22 mouse cellular contexts compared by ENCODE assay signal in the genomic region with DNA sequence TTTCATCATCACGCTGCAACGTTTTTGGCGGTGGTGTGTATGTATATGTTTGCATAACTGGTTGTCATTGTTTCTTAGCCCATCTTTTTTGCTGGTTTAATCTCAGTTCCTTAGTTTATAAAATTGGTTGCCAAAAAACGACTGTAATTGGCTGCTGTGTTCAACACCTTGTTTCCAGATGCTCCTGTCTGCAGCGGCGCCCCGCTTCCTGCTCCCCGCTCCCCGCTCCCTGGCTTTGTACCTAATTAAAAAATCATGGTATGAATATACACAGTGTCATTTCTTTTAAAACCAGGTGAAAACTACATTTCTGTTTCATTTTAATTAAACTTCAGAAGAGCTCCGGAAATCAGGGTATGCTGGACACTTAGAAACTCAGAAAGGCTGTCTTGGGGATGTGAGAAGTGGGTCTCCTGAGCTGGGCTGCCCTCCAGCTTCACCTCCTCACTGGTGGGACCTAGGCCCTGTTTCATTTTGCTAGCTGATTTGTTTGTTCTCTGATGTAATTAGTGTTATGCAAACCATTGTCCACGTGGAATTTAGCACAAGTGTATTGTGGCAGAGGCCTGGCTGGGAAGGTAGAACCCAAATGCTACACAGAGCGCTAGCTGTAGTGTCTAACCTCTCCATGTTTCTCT. TPM values are rescaled to one million over a fixed set of nuclear protein-coding genes. Genes with fewer than 3 reads are reported as not detected.
A peak's percentile ranks its signal among the peaks of the same experiment; 100 is the strongest.
DNase-seq lines count a peak whose midpoint lies in the region; ATAC-seq and TF ChIP-seq lines count a peak whose summit lies in the region.
"Had no signal": no experiment of that assay in that cellular context is flagged by ENCODE, and none has a peak within 500 bp of the region (broad histone marks: within the 10 kb centered on the region; RNA-seq: fewer than 3 reads in every experiment).

No protein-coding gene starts in this region.

- no peak for ATAC-seq in midbrain, embryonic 11.5 days (ENCODE audit: low FRiP score)
- peak; percentile 23; the same call in 1 of the 2 replicates for ATAC-seq in limb, embryonic 14.5 days (ENCODE audit: low FRiP score, low read depth)
- ATAC-seq: forebrain, embryonic 14.5 days; Patski had no signal

- H3K4me1 ChIP-seq in midbrain, embryonic 11.5 days (ENCODE audit: control insufficient read depth, insufficient read depth, low read length): no peaks in the 10 kb centered on the region; the same call in 1 of the 2 replicates
- H3K4me1 ChIP-seq in midbrain, embryonic 10.5 days: peaks cover 13% of the 10 kb centered on the region
- H3K4me1 ChIP-seq in limb, embryonic 10.5 days: peaks cover 35% of the 10 kb centered on the region
- peaks cover 6% of the 10 kb centered on the region for H3K4me1 ChIP-seq in limb, embryonic 14.5 days (ENCODE audit: control insufficient read depth, insufficient read depth, low read length)
- H3K4me1 ChIP-seq: heart, embryonic 10.5 days had no signal

- H3K9me3 ChIP-seq in midbrain, embryonic 11.5 days (ENCODE audit: control insufficient read depth, low read length): peaks cover 2% of the 10 kb centered on the region; the same call in 1 of the 2 replicates
- H3K9me3 ChIP-seq in midbrain, embryonic 10.5 days (replicated peaks): peaks cover 7% of the 10 kb centered on the region
- H3K9me3 ChIP-seq in limb, embryonic 10.5 days (replicated peaks): no peaks in the 10 kb centered on the region
- H3K9me3 ChIP-seq in limb, embryonic 14.5 days (ENCODE audit: control insufficient read depth, low read length): peaks cover 4% of the 10 kb centered on the region; the same call in 1 of the 2 replicates

- DNase-seq in heart, adult 11 months: peak; percentile 78
- DNase-seq in heart, postnatal 10 days: no peak
- DNase-seq in midbrain, embryonic 11.5 days (ENCODE audit: low spot score, missing footprints): peak; percentile 23
- no peak for DNase-seq in midbrain, embryonic 10.5 days (ENCODE audit: low spot score)
- peak; percentile 42 for DNase-seq in limb, embryonic 10.5 days (ENCODE audit: low spot score)
- DNase-seq in limb, embryonic 14.5 days (ENCODE audit: low spot score): peak; percentile 29
- DNase-seq in retina, embryonic 14.5 days (ENCODE audit: low spot score): no peak
- no peak for DNase-seq in T-cell, adult 2 months (ENCODE audit: low spot score)
- DNase-seq: adrenal gland, adult 2 months; adrenal gland, postnatal 25 days; cerebellum, adult 18-20 months; cerebellum, adult 9-11 months; gastrocnemius, postnatal 36 days; heart, adult 18-20 months; heart, postnatal 14 days had no signal

- no peak for TF ChIP-seq POLR2A in limb, embryonic 14.5 days (IDR thresholded peaks at IDR 0.05; ENCODE audit: borderline replicate concordance, extremely low read depth, insufficient read depth, insufficient read length)

- no peaks in the 10 kb centered on the region; the same call in 1 of the 2 replicates for H3K36me3 ChIP-seq in midbrain, embryonic 11.5 days (ENCODE audit: control insufficient read depth, insufficient read depth, low read length)
- peaks cover 27% of the 10 kb centered on the region for H3K36me3 ChIP-seq in midbrain, embryonic 10.5 days
- H3K36me3 ChIP-seq in limb, embryonic 10.5 days: peaks cover 17% of the 10 kb centered on the region
- H3K36me3 ChIP-seq in limb, embryonic 14.5 days (ENCODE audit: control insufficient read depth, insufficient read depth, low read length): 0 out of 2 replicates have a peak, but pooled peaks cover 3% of the 10 kb centered on the region

- no peak overlapping the region for H3K9ac ChIP-seq in midbrain, embryonic 11.5 days (ENCODE audit: low read length)
- no peak overlapping the region for H3K9ac ChIP-seq in limb, embryonic 14.5 days (ENCODE audit: low read depth, low read length, severe bottlenecking)
- H3K9ac ChIP-seq: embryonic facial prominence, embryonic 12.5 days; hindbrain, embryonic 14.5 days had no signal

- H3K27me3 ChIP-seq in midbrain, embryonic 11.5 days (ENCODE audit: control insufficient read depth, insufficient read depth, low read length): no peaks in the 10 kb centered on the region
- no peaks in the 10 kb centered on the region for H3K27me3 ChIP-seq in midbrain, embryonic 10.5 days (ENCODE audit: low read depth, poor library complexity, severe bottlenecking)
- no peaks in the 10 kb centered on the region for H3K27me3 ChIP-seq in limb, embryonic 10.5 days (ENCODE audit: low read depth, poor library complexity, severe bottlenecking)
- no peaks in the 10 kb centered on the region for H3K27me3 ChIP-seq in limb, embryonic 14.5 days (ENCODE audit: control insufficient read depth, insufficient read depth, low read length)
- H3K27me3 ChIP-seq: CH12.LX; embryonic facial prominence, embryonic 12.5 days; Patski had no signal

- H3K27ac ChIP-seq in midbrain, embryonic 11.5 days (ENCODE audit: low read depth, low read length): no peak overlapping the region
- H3K27ac ChIP-seq in midbrain, embryonic 10.5 days (replicated peaks): no peak overlapping the region
- H3K27ac ChIP-seq in limb, embryonic 10.5 days: peak overlapping the region; percentile 77
- no peak overlapping the region for H3K27ac ChIP-seq in limb, embryonic 14.5 days (replicated peaks; ENCODE audit: low read depth, low read length)
- H3K27ac ChIP-seq: heart, embryonic 10.5 days; hindbrain, embryonic 14.5 days had no signal

- H3K4me2 ChIP-seq in midbrain, embryonic 11.5 days: no peak overlapping the region
- no peak overlapping the region; the same call in 1 of the 2 replicates for H3K4me2 ChIP-seq in limb, embryonic 14.5 days (replicated peaks; ENCODE audit: low read depth, low read length, severe bottlenecking)
- H3K4me2 ChIP-seq: embryonic facial prominence, embryonic 12.5 days; hindbrain, embryonic 14.5 days had no signal

- 87% methylated on average over 12 of the region's 12 CpGs for WGBS in midbrain, embryonic 11.5 days
- WGBS in midbrain, embryonic 10.5 days: 91% methylated on average over 12 of the region's 12 CpGs
- 61% methylated on average over 12 of the region's 12 CpGs for WGBS in limb, embryonic 10.5 days
- WGBS in limb, embryonic 14.5 days: 36% methylated on average over 12 of the region's 12 CpGs

- no peak overlapping the region for H3K4me3 ChIP-seq in midbrain, embryonic 11.5 days (ENCODE audit: low read depth, low read length)
- no peak overlapping the region for H3K4me3 ChIP-seq in midbrain, embryonic 10.5 days
- no peak overlapping the region for H3K4me3 ChIP-seq in limb, embryonic 10.5 days
- no peak overlapping the region for H3K4me3 ChIP-seq in limb, embryonic 14.5 days (replicated peaks; ENCODE audit: low read length)
- H3K4me3 ChIP-seq: embryonic facial prominence, embryonic 12.5 days; heart, embryonic 10.5 days had no signal

- intact Hi-C loops in heart, postnatal 10 days (cut with DNase I): no loop called here

RNA-seq across cellular contexts. Expression of a gene that starts 7.7 kb away (rescaled TPM):
- total RNA-seq in heart, postnatal 10 days (2021): under 1 TPM in 1 of 2 experiments, not detected in 1; 0.29 TPM
- polyA plus RNA-seq in midbrain, embryonic 11.5 days (2014; fragmentation: Nextera tagmentation; extraction: Ambion mirVana): 0.29 and 0.39 TPM in 2 replicates
- polyA plus RNA-seq in midbrain, embryonic 10.5 days (2016; fragmentation: Nextera tagmentation; extraction: Ambion mirVana): 0.21 and 0.31 TPM in 2 replicates
- polyA plus RNA-seq in limb, embryonic 10.5 days (2016; fragmentation: Nextera tagmentation; extraction: Ambion mirVana): 0.25 and 0.28 TPM in 2 replicates
- 0.20 and 0.40 TPM in 2 replicates for polyA plus RNA-seq in limb, embryonic 14.5 days (2012; rRNA removed)
- 0.12 TPM in 1 of 2 replicates, not detected in the other for polyA plus RNA-seq in limb, embryonic 14.5 days (2014; fragmentation: Nextera tagmentation; extraction: Ambion mirVana)
- total RNA-seq: adrenal gland, postnatal 25 days; CH12.LX; gastrocnemius, postnatal 36 days; heart, adult 18-20 months; hematopoietic stem cell, adult 5-6 weeks had no signal
- polyA plus RNA-seq: adrenal gland, adult 2 months; forebrain, embryonic 14.5 days had no signal

RNA-seq across cellular contexts. Expression of a gene that starts 32.6 kb away (rescaled TPM):
- 10 to 100 TPM; 11.4 to 12.1 TPM for total RNA-seq in heart, postnatal 10 days (2021)
- 49.6 and 52.4 TPM in 2 replicates for polyA plus RNA-seq in midbrain, embryonic 11.5 days (2014; fragmentation: Nextera tagmentation; extraction: Ambion mirVana)
- polyA plus RNA-seq in midbrain, embryonic 10.5 days (2016; fragmentation: Nextera tagmentation; extraction: Ambion mirVana): 45.9 and 48.4 TPM in 2 replicates
- polyA plus RNA-seq in limb, embryonic 10.5 days (2016; fragmentation: Nextera tagmentation; extraction: Ambion mirVana): 38.9 and 39.4 TPM in 2 replicates
- 11.9 and 14.2 TPM in 2 replicates for polyA plus RNA-seq in limb, embryonic 14.5 days (2012; rRNA removed)
- polyA plus RNA-seq in limb, embryonic 14.5 days (2014; fragmentation: Nextera tagmentation; extraction: Ambion mirVana): 27.8 TPM in 2 replicates

RNA-seq across cellular contexts. Expression of a gene that starts 32.6 kb away (rescaled TPM):
- 10 to 100 TPM in 1 of 2 experiments, 1 to 10 TPM in 1; 8.8 to 11.7 TPM for total RNA-seq in heart, postnatal 10 days (2021)
- 59.3 and 64.1 TPM in 2 replicates for polyA plus RNA-seq in midbrain, embryonic 11.5 days (2014; fragmentation: Nextera tagmentation; extraction: Ambion mirVana)
- polyA plus RNA-seq in midbrain, embryonic 10.5 days (2016; fragmentation: Nextera tagmentation; extraction: Ambion mirVana): 55.2 and 59.9 TPM in 2 replicates
- polyA plus RNA-seq in limb, embryonic 10.5 days (2016; fragmentation: Nextera tagmentation; extraction: Ambion mirVana): 45.0 and 48.1 TPM in 2 replicates
- polyA plus RNA-seq in limb, embryonic 14.5 days (2012; rRNA removed): 17.7 and 23.0 TPM in 2 replicates
- polyA plus RNA-seq in limb, embryonic 14.5 days (2014; fragmentation: Nextera tagmentation; extraction: Ambion mirVana): 28.2 and 28.9 TPM in 2 replicates

Comparison
In these comparisons a context has a peak if more than half of its experiments do, and no peak if none do; other contexts are left out.
1. DNase-seq: peak in heart, adult 11 months (single experiment), midbrain, embryonic 11.5 days (single experiment), limb, embryonic 10.5 days (single experiment) and limb, embryonic 14.5 days (single experiment); none in heart, postnatal 10 days (0 of 2), midbrain, embryonic 10.5 days (single experiment), retina, embryonic 14.5 days (single experiment) and T-cell, adult 2 months (single experiment).